Mouse (Mus musculus) small intestine, adult 2 months (tissue): ENCODE results near the gene Entpd1.

Experiments used
- CTCF ChIP-seq: fragments of 200-500 bp; IDR thresholded peaks from 2 replicates; pipeline ENCODE4 v1.5.1; 2012; ENCODE audit warnings: low read depth, mild to moderate bottlenecking, control low read depth, inconsistent platforms, low read length, moderate library complexity, mixed read lengths; ENCODE audit not compliant: insufficient replicate concordance, insufficient read length; ENCODE audit errors: extremely low read depth
- POLR2A ChIP-seq: fragments of 200-500 bp; IDR thresholded peaks from 2 replicates; pipeline ENCODE4 v1.6.1; 2012; ENCODE audit warnings: low read depth, mild to moderate bottlenecking, control low read depth, inconsistent platforms, low read length, moderate library complexity

GRCm38 (mm10) chr19:40698103-40698853 is 86.1 kb downstream of the Entpd1 start:
- TF ChIP-seq POLR2A, result no peak
- TF ChIP-seq CTCF, result no peak
